Mouse (Mus musculus): ENCODE data around the gene Sprr2j-ps. TPM values are rescaled to one million over a fixed set of nuclear protein-coding genes. Genes with fewer than 3 reads are reported as not detected.

Gene Sprr2j-ps
- not detected in 2 replicates for polyA plus RNA-seq (2012)

GRCm38 (mm10) chr3:92417782-92418181 is at the start of gene Sprr2j-ps:
TSS of gene Sprr2j-ps (plus strand) at chr3:92418082.

GRCm38 (mm10) chr3:92385385-92385784 is 32.5 kb upstream of the Sprr2j-ps start, which contains the start of gene Sprr2h:
TSS of gene Sprr2h (plus strand) at chr3:92385685.

GRCm38 (mm10) chr3:92407691-92408090 is 10.2 kb upstream of the Sprr2j-ps start, which contains the start of gene Sprr2i:
TSS of gene Sprr2i (plus strand) at chr3:92407991.

GRCm38 (mm10) chr3:92429323-92429722 is 11.4 kb downstream of the Sprr2j-ps start, which contains the start of gene Gm9774:
TSS of gene Gm9774 (minus strand) at chr3:92429423.

GRCm38 (mm10) chr3:92432282-92432681 is 14.4 kb downstream of the Sprr2j-ps start, which contains the start of gene Sprr2k:
TSS of gene Sprr2k (plus strand) at chr3:92432582.

GRCm38 (mm10) chr3:92438689-92439088 is 20.8 kb downstream of the Sprr2j-ps start, which contains the start of gene Sprr1b:
TSS of gene Sprr1b (minus strand) at chr3:92438789.

DNA sequence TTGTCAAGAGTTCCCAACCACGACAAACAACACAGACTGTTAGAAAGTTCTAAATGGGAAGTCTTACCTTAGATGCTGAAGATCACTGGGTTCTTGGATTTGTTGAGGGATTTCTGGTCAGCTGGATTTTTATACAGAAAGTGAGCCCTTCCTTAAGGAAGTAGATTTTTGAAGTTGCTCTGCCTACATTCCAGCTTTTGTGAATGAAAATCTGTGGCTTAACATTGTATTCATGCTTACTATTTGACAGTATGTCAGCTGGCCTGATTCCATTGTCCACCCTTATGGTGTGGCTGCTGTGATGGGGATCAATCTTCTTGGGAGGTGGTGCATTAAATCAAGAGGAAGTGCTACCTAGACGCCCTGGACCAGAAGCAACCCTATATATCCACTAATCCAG is 40.7 kb downstream of the Sprr2j-ps start, which contains the start of gene Sprr3:
Gene Sprr3, minus strand, starts transcription at position 101 of the 400 bp plus-strand sequence.

Other genes with a start within 250 kb of the Sprr2j-ps start
- not detected in 2 replicates for gene Sprr2a1, start 202.3 kb upstream of the Sprr2j-ps start, polyA plus RNA-seq (2012)
- gene Sprr2a2, start 202.2 kb upstream of the Sprr2j-ps start, polyA plus RNA-seq (2012), result not detected in 2 replicates
- gene Sprr2a3, start 132.7 kb upstream of the Sprr2j-ps start, polyA plus RNA-seq (2012), result not detected in 2 replicates
- not detected in 2 replicates for gene Sprr2b, start 101.5 kb upstream of the Sprr2j-ps start, polyA plus RNA-seq (2012)
- gene Sprr2d, start 78.9 kb upstream of the Sprr2j-ps start, polyA plus RNA-seq (2012), result not detected in 2 replicates
- gene Sprr2e, start 65.9 kb upstream of the Sprr2j-ps start, polyA plus RNA-seq (2012), result not detected in 2 replicates
- gene Sprr2f, start 52.9 kb upstream of the Sprr2j-ps start, polyA plus RNA-seq (2012), result not detected in 2 replicates
- not detected in 2 replicates for gene Sprr2h, start 32.4 kb upstream of the Sprr2j-ps start, polyA plus RNA-seq (2012)
- not detected in 2 replicates for gene Sprr2i, start 10.1 kb upstream of the Sprr2j-ps start, polyA plus RNA-seq (2012)
- 8.9 and 10.1 TPM in 2 replicates for gene Gm9774, start 11.3 kb downstream of the Sprr2j-ps start, polyA plus RNA-seq (2012)
- not detected in 2 replicates for gene Sprr2k, start 14.5 kb downstream of the Sprr2j-ps start, polyA plus RNA-seq (2012)
- gene Sprr1b, start 20.7 kb downstream of the Sprr2j-ps start, polyA plus RNA-seq (2012), result not detected in 2 replicates
- gene Sprr3, start 40.6 kb downstream of the Sprr2j-ps start, polyA plus RNA-seq (2012), result not detected in 2 replicates
- gene Sprr1a, start 67.8 kb downstream of the Sprr2j-ps start, polyA plus RNA-seq (2012), result 0.12 TPM in 1 of 2 replicates, not detected in the other
- gene Sprr4, start 82.4 kb downstream of the Sprr2j-ps start, polyA plus RNA-seq (2012), result not detected in 2 replicates
- not detected in 2 replicates for gene 2310046K23Rik, start 116.4 kb downstream of the Sprr2j-ps start, polyA plus RNA-seq (2012)
- 0.04 TPM in 1 of 2 replicates, not detected in the other for gene Ivl, start 155.7 kb downstream of the Sprr2j-ps start, polyA plus RNA-seq (2012)
- gene Smcp, start 170.9 kb downstream of the Sprr2j-ps start, polyA plus RNA-seq (2012), result 0.07 TPM in 1 of 2 replicates, not detected in the other
- gene 2210017I01Rik, start 189.4 kb downstream of the Sprr2j-ps start, polyA plus RNA-seq (2012), result not detected in 2 replicates
- gene Lce6a, start 203.6 kb downstream of the Sprr2j-ps start, polyA plus RNA-seq (2012), result not detected in 2 replicates
- gene Lce1a1, start 230.2 kb downstream of the Sprr2j-ps start, polyA plus RNA-seq (2012), result 0.10 TPM in 1 of 2 replicates, not detected in the other
- gene Lce1b, start 238.8 kb downstream of the Sprr2j-ps start, polyA plus RNA-seq (2012), result not detected in 2 replicates

Measured in megakaryocyte-erythroid progenitor cell, adult 5 weeks (primary cell).